Mouse (Mus musculus) erythroid progenitor cell, adult 5-6 weeks (primary cell): ENCODE data around the gene Stk16. TPM values are rescaled to one million over a fixed set of nuclear protein-coding genes. Genes with fewer than 3 reads are reported as not detected.

Experiments
- ATAC-seq: replicated peaks from 2 replicates; pipeline ENCODE4 v1.8.0; 2016; ENCODE audit warnings: moderate number of reproducible peaks, mild to moderate bottlenecking, moderate TSS enrichment, inconsistent platforms; ENCODE audit not compliant: poor library complexity, low FRiP score, severe bottlenecking
- total RNA-seq, 2 experiments: library from RNA; stranded (forward) in 1 of 2; stranded (reverse) in 1 of 2; fragments of 150-400 nt in 1 of 2; fragments of 186-747, 209-891 nt in 1 of 2; gene quantifications; 2 replicates each; pipeline versions ENCODE4 v1.2.3 to v1.2.4; 2015 to 2017; ENCODE audit warnings: low replicate concordance in 2 of 2

Gene Stk16
- total RNA-seq, 2 experiments from 2014 or later = 96.0 to 141 TPM

GRCm38 (mm10) chr1:75261278-75261677, 50.6 kb downstream of the Stk16 start:
- ATAC-seq = no peak

DNA sequence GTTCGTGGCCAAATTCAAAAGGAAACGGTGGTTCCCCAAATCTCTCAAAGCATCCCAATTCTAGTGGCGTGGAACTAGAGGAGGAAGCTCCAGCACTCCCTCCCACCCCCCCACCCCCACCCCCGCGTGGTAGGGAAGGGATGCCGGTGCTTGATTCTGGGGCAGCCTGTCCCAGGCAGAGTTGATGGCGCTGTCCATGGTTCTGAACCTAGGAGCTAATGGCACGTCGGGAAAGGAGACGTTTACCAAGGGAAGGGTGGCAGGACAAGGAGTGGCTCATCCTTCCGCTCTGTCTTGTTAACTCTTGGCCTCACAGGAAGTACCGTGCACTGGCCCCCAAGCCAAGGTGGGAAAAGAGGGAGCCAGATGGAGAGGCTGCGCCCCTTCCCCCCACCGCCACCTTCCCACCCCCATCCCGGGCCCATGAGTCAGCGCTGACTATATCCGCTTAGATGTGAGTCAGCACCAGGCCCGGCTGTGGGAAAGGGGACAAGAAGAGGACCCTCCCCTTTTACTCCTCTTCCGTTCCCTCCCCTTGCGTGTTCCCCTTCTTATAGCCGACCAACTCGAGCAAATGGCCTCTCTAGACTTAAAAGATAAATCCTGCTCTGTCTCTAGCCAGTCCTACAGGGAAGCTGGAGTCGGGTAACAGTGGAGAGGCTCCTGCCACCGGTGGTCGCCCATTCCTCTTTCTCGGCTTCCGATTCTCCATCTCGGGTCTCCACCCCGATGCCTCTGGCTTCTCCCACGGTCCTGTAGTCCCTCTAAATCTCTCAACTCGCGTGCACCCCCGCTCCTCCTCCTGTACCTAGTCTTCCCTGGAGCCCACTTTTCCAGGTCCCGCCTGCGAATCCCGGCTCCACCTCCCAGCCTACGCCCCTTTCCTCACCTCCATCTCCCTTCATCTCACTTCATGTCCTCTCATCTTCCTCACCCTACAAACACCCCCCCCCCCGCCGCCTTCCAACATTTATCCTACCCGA, 52.6 kb downstream of the Stk16 start:
- no peak for ATAC-seq

DNA sequence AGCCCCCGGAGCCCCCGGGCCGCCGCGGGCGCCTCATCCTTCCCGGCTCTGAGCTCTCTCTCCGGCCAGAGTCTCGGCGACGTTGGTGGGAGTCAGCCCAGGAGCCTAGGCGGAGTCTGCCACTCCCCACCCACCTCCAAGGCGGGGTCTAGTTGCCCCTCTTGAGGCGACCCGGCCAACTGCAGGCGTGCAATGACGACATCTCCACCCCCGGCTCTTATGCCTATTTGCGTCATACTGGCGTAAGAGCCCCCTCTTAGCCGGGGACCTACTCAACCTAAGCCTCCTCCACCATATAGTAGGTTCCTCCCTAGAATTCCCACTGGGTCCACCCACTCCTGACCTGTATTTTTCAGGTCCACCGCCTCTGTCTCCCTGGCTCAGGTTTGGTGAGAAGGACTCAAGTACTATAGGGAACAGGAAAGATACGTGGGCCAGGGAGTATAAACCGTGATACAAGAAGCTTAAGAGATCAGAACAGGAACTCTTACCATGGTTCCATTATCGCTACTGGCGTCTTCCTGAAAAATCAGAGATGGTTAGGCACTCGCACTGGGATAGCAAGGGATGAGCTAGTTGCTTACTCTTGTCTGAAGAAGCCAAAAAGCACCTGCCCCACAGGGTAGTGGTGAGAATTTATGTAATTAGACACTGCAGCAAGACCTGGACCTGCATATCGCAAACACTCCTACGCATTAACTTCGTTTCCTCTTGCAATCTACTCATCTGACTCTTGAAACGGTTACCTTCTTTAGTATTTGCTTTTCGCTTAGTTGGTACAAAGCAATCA, 53.6 kb downstream of the Stk16 start, which contains the start of gene Ptprn:
Ptprn (minus strand) TSS at position 412 of the 790 bp plus-strand sequence.
- ATAC-seq = no peak

Other genes starting within 250 kb of the Stk16 start
- 5.8 and 12.2 TPM in 2 replicates for gene Nhej1, start 85.6 kb upstream of the Stk16 start, total RNA-seq (2015; ENCODE audit: low replicate concordance)
- 10.5 and 11.0 TPM in 2 replicates for gene Nhej1, start 85.6 kb upstream of the Stk16 start, total RNA-seq (2017; ENCODE audit: low replicate concordance)
- not detected in 2 replicates for gene Slc23a3, start 76.9 kb upstream of the Stk16 start, total RNA-seq (2015; ENCODE audit: low replicate concordance)
- not detected in 2 replicates for gene Slc23a3, start 76.9 kb upstream of the Stk16 start, total RNA-seq (2017; ENCODE audit: low replicate concordance)
- 28.5 and 33.5 TPM in 2 replicates for gene Cnppd1, start 68.1 kb upstream of the Stk16 start, total RNA-seq (2015; ENCODE audit: low replicate concordance)
- 66.4 and 76.2 TPM in 2 replicates for gene Cnppd1, start 68.1 kb upstream of the Stk16 start, total RNA-seq (2017; ENCODE audit: low replicate concordance)
- 145 and 163 TPM in 2 replicates for gene Retreg2, start 68.1 kb upstream of the Stk16 start, total RNA-seq (2015; ENCODE audit: low replicate concordance)
- 133 and 149 TPM in 2 replicates for gene Retreg2, start 68.1 kb upstream of the Stk16 start, total RNA-seq (2017; ENCODE audit: low replicate concordance)
- 43.6 and 75.0 TPM in 2 replicates for gene Zfand2b, start 42.2 kb upstream of the Stk16 start, total RNA-seq (2015; ENCODE audit: low replicate concordance)
- 54.6 and 69.4 TPM in 2 replicates for gene Zfand2b, start 42.2 kb upstream of the Stk16 start, total RNA-seq (2017; ENCODE audit: low replicate concordance)
- gene Abcb6, start 30.4 kb upstream of the Stk16 start, total RNA-seq (2015; ENCODE audit: low replicate concordance) = 198 and 219 TPM in 2 replicates
- gene Abcb6, start 30.4 kb upstream of the Stk16 start, total RNA-seq (2017; ENCODE audit: low replicate concordance) = 116 and 174 TPM in 2 replicates
- 5.9 and 7.6 TPM in 2 replicates for gene Ankzf1, start 18.7 kb upstream of the Stk16 start, total RNA-seq (2015; ENCODE audit: low replicate concordance)
- gene Ankzf1, start 18.7 kb upstream of the Stk16 start, total RNA-seq (2017; ENCODE audit: low replicate concordance) = 8.9 and 10.0 TPM in 2 replicates
- gene Atg9a, start 18.6 kb upstream of the Stk16 start, total RNA-seq (2015; ENCODE audit: low replicate concordance) = 29.2 and 39.4 TPM in 2 replicates
- 38.8 and 54.5 TPM in 2 replicates for gene Atg9a, start 18.6 kb upstream of the Stk16 start, total RNA-seq (2017; ENCODE audit: low replicate concordance)
- 23.1 and 23.9 TPM in 2 replicates for gene Glb1l, start within 50 bp of the Stk16 start, total RNA-seq (2015; ENCODE audit: low replicate concordance)
- gene Glb1l, start within 50 bp of the Stk16 start, total RNA-seq (2017; ENCODE audit: low replicate concordance) = 14.2 and 43.3 TPM in 2 replicates
- gene Tuba4a, start 9.0 kb downstream of the Stk16 start, total RNA-seq (2015; ENCODE audit: low replicate concordance) = 474 and 550 TPM in 2 replicates
- gene Tuba4a, start 9.0 kb downstream of the Stk16 start, total RNA-seq (2017; ENCODE audit: low replicate concordance) = 246 TPM in 2 replicates
- not detected in 2 replicates for gene A630095N17Rik, start 21.3 kb downstream of the Stk16 start, total RNA-seq (2015; ENCODE audit: low replicate concordance)
- gene A630095N17Rik, start 21.3 kb downstream of the Stk16 start, total RNA-seq (2017; ENCODE audit: low replicate concordance) = not detected in 2 replicates
- 154 and 158 TPM in 2 replicates for gene Dnajb2, start 25.6 kb downstream of the Stk16 start, total RNA-seq (2015; ENCODE audit: low replicate concordance)
- 356 and 386 TPM in 2 replicates for gene Dnajb2, start 25.6 kb downstream of the Stk16 start, total RNA-seq (2017; ENCODE audit: low replicate concordance)
- gene Ptprn, start 53.7 kb downstream of the Stk16 start, total RNA-seq (2015; ENCODE audit: low replicate concordance) = not detected in 2 replicates
- gene Ptprn, start 53.7 kb downstream of the Stk16 start, total RNA-seq (2017; ENCODE audit: low replicate concordance) = not detected in 2 replicates
- gene Resp18, start 67.6 kb downstream of the Stk16 start, total RNA-seq (2015; ENCODE audit: low replicate concordance) = not detected in 2 replicates
- gene Resp18, start 67.6 kb downstream of the Stk16 start, total RNA-seq (2017; ENCODE audit: low replicate concordance) = not detected in 2 replicates
- gene Dnpep, start 107.2 kb downstream of the Stk16 start, total RNA-seq (2015; ENCODE audit: low replicate concordance) = 7.5 and 7.6 TPM in 2 replicates
- gene Dnpep, start 107.2 kb downstream of the Stk16 start, total RNA-seq (2017; ENCODE audit: low replicate concordance) = 1.7 and 6.5 TPM in 2 replicates
- gene Des, start 149.5 kb downstream of the Stk16 start, total RNA-seq (2015; ENCODE audit: low replicate concordance) = not detected in 2 replicates
- gene Des, start 149.5 kb downstream of the Stk16 start, total RNA-seq (2017; ENCODE audit: low replicate concordance) = not detected in 2 replicates
- not detected in 2 replicates for gene Speg, start 164.5 kb downstream of the Stk16 start, total RNA-seq (2015; ENCODE audit: low replicate concordance)
- 0.13 TPM in 1 of 2 replicates, not detected in the other for gene Speg, start 164.5 kb downstream of the Stk16 start, total RNA-seq (2017; ENCODE audit: low replicate concordance)
- gene Gmppa, start 225.1 kb downstream of the Stk16 start, total RNA-seq (2015; ENCODE audit: low replicate concordance) = 17.6 and 23.1 TPM in 2 replicates
- gene Gmppa, start 225.1 kb downstream of the Stk16 start, total RNA-seq (2017; ENCODE audit: low replicate concordance) = 3.6 and 10.8 TPM in 2 replicates
- gene Asic4, start 239.6 kb downstream of the Stk16 start, total RNA-seq (2015; ENCODE audit: low replicate concordance) = not detected in 2 replicates
- not detected in 2 replicates for gene Asic4, start 239.6 kb downstream of the Stk16 start, total RNA-seq (2017; ENCODE audit: low replicate concordance)